Mouse (Mus musculus) MEL (cell line): ENCODE data around the gene Nabp2. TPM values are rescaled to one million over a fixed set of nuclear protein-coding genes. Genes with fewer than 3 reads are reported as not detected.
A peak's percentile ranks its signal among the peaks of the same experiment; 100 is the strongest.

Source experiments
- DNase-seq: peaks from one replicate; pipeline ENCODE4 v3.0.0; 2011; ENCODE audit warnings: low read depth, low spot score
- H3K27ac ChIP-seq: 2 replicates; pipeline ENCODE4 v1.5.1; 2012; ENCODE audit warnings: low read depth, mild to moderate bottlenecking, control low read depth, low read length, moderate library complexity; ENCODE audit not compliant: control insufficient read depth
- H3K27me3 ChIP-seq, 2 experiments: fragments of 150-350 bp in 1 of 2; sonication (generic) in 1 of 2; 2 replicates each; pipeline ENCODE4 v1.6.1; 2012; ENCODE audit warnings: low read length in 2 of 2, mild to moderate bottlenecking in 2 of 2, improper control_type of control experiment in 1 of 2, moderate library complexity in 1 of 2; ENCODE audit not compliant: insufficient read depth in 2 of 2, control insufficient read depth in 1 of 2
- H3K36me3 ChIP-seq, 2 experiments: 2 replicates each; pipeline ENCODE4 v1.6.1; 2012 to 2014; ENCODE audit warnings: low read length in 2 of 2, improper control_type of control experiment in 1 of 2, inconsistent platforms in 1 of 2, mild to moderate bottlenecking in 1 of 2; ENCODE audit not compliant: insufficient read depth in 2 of 2, control insufficient read depth in 1 of 2
- H3K4me1 ChIP-seq, 2 experiments: fragments of 150-350 bp in 1 of 2; sonication (generic) in 1 of 2; 2 replicates each; pipeline ENCODE4 v1.6.1; 2012; ENCODE audit warnings: low read length in 2 of 2, improper control_type of control experiment in 1 of 2, mild to moderate bottlenecking in 1 of 2; ENCODE audit not compliant: insufficient read depth in 2 of 2, control insufficient read depth in 1 of 2
- H3K4me3 ChIP-seq, 2 experiments: fragments of 150-350 bp in 1 of 2; sonication (generic) in 1 of 2; 2 replicates each; pipeline ENCODE4 v1.5.1; 2012; ENCODE audit warnings: low read depth in 2 of 2, low read length in 2 of 2, mild to moderate bottlenecking in 2 of 2, moderate library complexity in 2 of 2, control low read depth in 1 of 2, improper control_type of control experiment in 1 of 2; ENCODE audit not compliant: control insufficient read depth in 1 of 2, insufficient read depth in 1 of 2
- H3K79me2 ChIP-seq: 2 replicates; pipeline ENCODE4 v1.6.1; 2012; ENCODE audit warnings: mild to moderate bottlenecking, low read length, moderate library complexity; ENCODE audit not compliant: control insufficient read depth, poor library complexity, insufficient read depth
- H3K9ac ChIP-seq: 2 replicates; pipeline ENCODE4 v1.6.1; 2012; ENCODE audit warnings: low read depth, mild to moderate bottlenecking, control low read depth, low read length, moderate library complexity; ENCODE audit not compliant: control insufficient read depth, poor library complexity, severe bottlenecking
- H3K9me3 ChIP-seq: fragments of 150-350 bp; sonication (generic); replicated peaks from 2 replicates; pipeline ENCODE4 v1.6.1; 2012; ENCODE audit warnings: mild to moderate bottlenecking, low read length, improper control_type of control experiment, moderate library complexity; ENCODE audit not compliant: insufficient read depth
- BHLHE40 ChIP-seq: IDR thresholded peaks from 2 replicates; pipeline ENCODE4 v1.6.1; 2012; ENCODE audit warnings: low read depth, mild to moderate bottlenecking, inconsistent platforms, low read length, improper control_type of control experiment, borderline replicate concordance
- CHD2 ChIP-seq: IDR thresholded peaks from 2 replicates; pipeline ENCODE4 v1.6.1; 2011; ENCODE audit warnings: low read length, improper control_type of control experiment
- CTCF ChIP-seq, 3 experiments: IDR thresholded peaks in 2 of 3; conservative IDR thresholded peaks in 1 of 3; 2 replicates each; pipeline ENCODE4 v1.5.1; 2011 to 2012; ENCODE audit warnings: low read length in 3 of 3, low read depth in 2 of 3, mild to moderate bottlenecking in 2 of 3, improper control_type of control experiment in 1 of 3, inconsistent platforms in 1 of 3, mixed read lengths in 1 of 3, moderate library complexity in 1 of 3; ENCODE audit not compliant: control insufficient read depth in 1 of 3, insufficient read depth in 1 of 3, poor library complexity in 1 of 3, severe bottlenecking in 1 of 3
- ELF1 ChIP-seq: IDR thresholded peaks from 2 replicates; pipeline ENCODE4 v1.6.1; 2014; ENCODE audit warnings: low read depth, mild to moderate bottlenecking, inconsistent platforms, low read length, improper control_type of control experiment, moderate library complexity
- ETS1 ChIP-seq: IDR thresholded peaks from 2 replicates; pipeline ENCODE4 v1.6.1; 2012; ENCODE audit warnings: low read depth, mild to moderate bottlenecking, inconsistent platforms, low read length, improper control_type of control experiment, moderate library complexity
- GABPA ChIP-seq: IDR thresholded peaks from 2 replicates; pipeline ENCODE4 v1.6.1; 2012; ENCODE audit warnings: low read depth, mild to moderate bottlenecking, inconsistent platforms, low read length, improper control_type of control experiment, moderate library complexity
- GATA1 ChIP-seq: IDR thresholded peaks from 2 replicates; pipeline ENCODE4 v1.6.1; 2011; ENCODE audit warnings: low read depth, low read length, improper control_type of control experiment
- HCFC1 ChIP-seq: IDR thresholded peaks from 2 replicates; pipeline ENCODE4 v1.6.1; 2012; ENCODE audit warnings: low read depth, mild to moderate bottlenecking, inconsistent platforms, low read length, improper control_type of control experiment, moderate library complexity
- MAFK ChIP-seq: IDR thresholded peaks from 2 replicates; pipeline ENCODE4 v1.6.1; 2011; ENCODE audit warnings: low read depth, mild to moderate bottlenecking, low read length, improper control_type of control experiment, borderline replicate concordance
- MAX ChIP-seq: IDR thresholded peaks from 2 replicates; pipeline ENCODE4 v1.6.1; 2011; ENCODE audit warnings: low read length, improper control_type of control experiment
- MAZ ChIP-seq: IDR thresholded peaks from 2 replicates; pipeline ENCODE4 v1.6.1; 2012; ENCODE audit warnings: low read depth, mild to moderate bottlenecking, inconsistent platforms, low read length, improper control_type of control experiment
- MEF2A ChIP-seq: IDR thresholded peaks from 2 replicates; pipeline ENCODE4 v1.6.1; 2014; ENCODE audit warnings: low read depth, mild to moderate bottlenecking, inconsistent platforms, low read length, improper control_type of control experiment; ENCODE audit not compliant: poor library complexity, insufficient replicate concordance, severe bottlenecking; ENCODE audit errors: extremely low read depth
- MXI1 ChIP-seq: IDR thresholded peaks from 2 replicates; pipeline ENCODE4 v1.6.1; 2011; ENCODE audit warnings: mild to moderate bottlenecking, low read depth, low read length, improper control_type of control experiment
- MYB ChIP-seq: IDR thresholded peaks from 2 replicates; pipeline ENCODE4 v1.6.1; 2011; ENCODE audit warnings: mild to moderate bottlenecking, low read depth, low read length, improper control_type of control experiment
- MYC ChIP-seq: IDR thresholded peaks from 2 replicates; pipeline ENCODE4 v1.6.1; 2011; ENCODE audit warnings: low read depth, mild to moderate bottlenecking, low read length, improper control_type of control experiment, moderate library complexity
- POLR2A ChIP-seq, 2 experiments: IDR thresholded peaks; 2 replicates each; pipeline ENCODE4 v1.6.1; 2011 to 2012; ENCODE audit warnings: low read length in 2 of 2, mild to moderate bottlenecking in 2 of 2, control low read depth in 1 of 2, improper control_type of control experiment in 1 of 2, low read depth in 1 of 2, moderate library complexity in 1 of 2; ENCODE audit not compliant: control insufficient read depth in 1 of 2, insufficient read depth in 1 of 2, poor library complexity in 1 of 2
- POLR2AphosphoS5 ChIP-seq: IDR thresholded peaks from 2 replicates; pipeline ENCODE4 v1.6.1; 2012; ENCODE audit warnings: low read depth, borderline replicate concordance, mild to moderate bottlenecking, inconsistent platforms, low read length, moderate library complexity, mixed read lengths
- RCOR1 ChIP-seq: IDR thresholded peaks from 2 replicates; pipeline ENCODE4 v1.6.1; 2012; ENCODE audit warnings: low read depth, mild to moderate bottlenecking, inconsistent platforms, low read length, improper control_type of control experiment
- SIN3A ChIP-seq: IDR thresholded peaks from 2 replicates; pipeline ENCODE4 v1.6.1; 2012; ENCODE audit warnings: low read length, improper control_type of control experiment, inconsistent platforms
- SMC3 ChIP-seq: IDR thresholded peaks from 2 replicates; pipeline ENCODE4 v1.6.1; 2011; ENCODE audit warnings: low read depth, low read length, improper control_type of control experiment
- TAL1 ChIP-seq: IDR thresholded peaks from 2 replicates; pipeline ENCODE4 v1.6.1; 2012; ENCODE audit warnings: mild to moderate bottlenecking, inconsistent platforms, low read length, moderate library complexity, mixed read lengths
- TCF12 ChIP-seq: IDR thresholded peaks from 2 replicates; pipeline ENCODE4 v1.6.1; 2014; ENCODE audit warnings: low read depth, mild to moderate bottlenecking, inconsistent platforms, low read length, improper control_type of control experiment, moderate library complexity
- USF1 ChIP-seq: IDR thresholded peaks from 2 replicates; pipeline ENCODE4 v1.6.1; 2014; ENCODE audit warnings: low read depth, mild to moderate bottlenecking, inconsistent platforms, low read length, improper control_type of control experiment, moderate library complexity
- USF2 ChIP-seq, 2 experiments: IDR thresholded peaks; 2 replicates each; pipeline ENCODE4 v1.6.1; 2011 to 2012; ENCODE audit warnings: improper control_type of control experiment in 2 of 2, low read length in 2 of 2, borderline replicate concordance in 1 of 2, inconsistent platforms in 1 of 2, low read depth in 1 of 2, mild to moderate bottlenecking in 1 of 2; ENCODE audit not compliant: insufficient read depth in 1 of 2
- ZC3H11A ChIP-seq: IDR thresholded peaks from 2 replicates; pipeline ENCODE4 v1.6.1; 2012; ENCODE audit warnings: low read depth, mild to moderate bottlenecking, inconsistent platforms, low read length, improper control_type of control experiment
- ZKSCAN1 ChIP-seq: IDR thresholded peaks from 2 replicates; pipeline ENCODE4 v1.6.1; 2012; ENCODE audit warnings: low read depth, mild to moderate bottlenecking, inconsistent platforms, low read length, improper control_type of control experiment, moderate library complexity
- ZNF384 ChIP-seq: IDR thresholded peaks from 2 replicates; pipeline ENCODE4 v1.6.1; 2012; ENCODE audit warnings: low read depth, mild to moderate bottlenecking, inconsistent platforms, low read length, improper control_type of control experiment
- polyA plus RNA-seq, 2 experiments: library from polyadenylated mRNA; stranded (reverse) in 1 of 2; unstranded in 1 of 2; fragments of >175 nt in 1 of 2; fragments of >200 nt in 1 of 2; gene quantifications; 2 replicates each; pipeline versions ENCODE4 v1.2.1 to v1.2.4; 2012; ENCODE audit warnings: low replicate concordance in 2 of 2, low read depth in 1 of 2; ENCODE audit not compliant: insufficient read length in 2 of 2, insufficient read depth in 1 of 2, missing spikeins in 1 of 2
- total RNA-seq: library from RNA; depleted of rRNA; stranded (reverse); fragments of 300-350 nt; gene quantifications from 2 replicates; pipeline ENCODE4 v1.2.3, GENCODE M21; 2012

The Nabp2 gene
- total and polyA plus RNA-seq, 3 experiments: 33.7 to 249 (median 166) TPM

DNA sequence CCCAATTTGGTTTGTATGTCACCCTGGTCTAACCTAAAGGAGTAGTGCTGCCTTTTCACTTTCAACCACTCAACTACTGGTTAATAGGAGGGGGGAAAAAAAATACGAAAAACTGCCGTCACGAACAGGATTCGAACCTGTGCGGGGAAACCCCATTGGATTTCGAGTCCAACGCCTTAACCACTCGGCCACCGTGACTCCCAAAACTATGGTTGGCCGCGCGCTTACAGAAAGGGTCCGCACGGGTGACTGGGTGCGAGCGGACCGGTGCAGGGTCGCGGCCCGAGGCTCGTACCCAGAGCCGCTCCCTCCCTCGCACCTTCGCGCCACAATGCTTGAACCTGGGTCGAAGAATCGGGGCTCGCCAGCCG is 47.0 kb upstream of the Nabp2 start (continued):
- TF ChIP-seq POLR2A (IDR thresholded peaks at IDR 0.05; ENCODE audit: control insufficient read depth in 1 of 2, insufficient read depth in 1 of 2, low read depth in 1 of 2, low read length in 2 of 2, poor library complexity in 1 of 2) (peak; percentile 39 to 52; a peak in 2 of 4 replicates), BHLHE40 (no peak), TCF12 (no peak), ZKSCAN1 (no peak), HCFC1 (0 out of 2 replicates have a peak, but pooled peaks have one; percentile 27), CTCF (IDR thresholded peaks at IDR 0.05 in 2 of 3, conservative IDR thresholded peaks at IDR 0.05 in 1 of 3; ENCODE audit: control insufficient read depth in 1 of 3, insufficient read depth in 1 of 3, low read depth in 2 of 3, low read length in 3 of 3, poor library complexity in 1 of 3, severe bottlenecking in 1 of 3) (no peak), ZNF384 (peak; percentile 69; the same call in 1 of the 2 replicates), MAFK (peak; percentile 99), MYC (no peak), MXI1 (no peak)

DNA sequence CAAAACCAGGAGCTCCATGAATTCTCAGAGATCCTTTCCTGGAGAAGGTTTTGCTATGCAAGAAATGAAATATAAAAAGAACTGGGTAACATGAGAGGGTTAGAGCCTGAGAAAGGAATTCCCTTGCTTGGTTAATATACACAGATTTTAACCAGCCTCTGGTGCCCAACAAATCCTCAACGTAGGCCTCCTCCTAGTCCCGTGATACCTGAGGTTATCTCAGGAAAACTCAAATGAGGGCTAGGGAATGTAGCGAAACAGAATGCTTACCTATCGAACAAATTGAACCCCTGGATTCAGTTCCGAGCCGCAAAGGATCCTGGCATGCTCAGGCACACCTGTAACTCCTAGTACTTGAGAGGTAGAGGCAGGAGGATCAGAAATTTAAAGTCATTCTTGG is 46.4 kb upstream of the Nabp2 start:
- H3K9ac ChIP-seq: no peak overlapping the region
- peaks cover 21% of the 10 kb centered on the region for H3K79me2 ChIP-seq
- TF ChIP-seq POLR2AphosphoS5: no peak
- TF ChIP-seq SIN3A: no peak
- no peak for TF ChIP-seq MEF2A
- no peak for TF ChIP-seq ZKSCAN1
- TF ChIP-seq TCF12: no peak
- no peak for TF ChIP-seq GATA1
- TF ChIP-seq USF1: no peak
- TF ChIP-seq ETS1: no peak
- no peak for TF ChIP-seq TAL1
- no peak for TF ChIP-seq CHD2
- TF ChIP-seq ZC3H11A: no peak
- TF ChIP-seq HCFC1: no peak
- DNase-seq: no peak
- no peak overlapping the region for H3K27ac ChIP-seq
- peaks cover 5 to 17% of the 10 kb centered on the region in 2 experiments; a peak in 3 of 4 replicates for H3K4me1 ChIP-seq
- H3K36me3 ChIP-seq: peaks cover 0 to 7% of the 10 kb centered on the region in 2 experiments; a peak in 2 of 4 replicates
- H3K4me3 ChIP-seq: no peak overlapping the region
- H3K9me3 ChIP-seq: no peaks in the 10 kb centered on the region
- no peaks in the 10 kb centered on the region for H3K27me3 ChIP-seq

DNA sequence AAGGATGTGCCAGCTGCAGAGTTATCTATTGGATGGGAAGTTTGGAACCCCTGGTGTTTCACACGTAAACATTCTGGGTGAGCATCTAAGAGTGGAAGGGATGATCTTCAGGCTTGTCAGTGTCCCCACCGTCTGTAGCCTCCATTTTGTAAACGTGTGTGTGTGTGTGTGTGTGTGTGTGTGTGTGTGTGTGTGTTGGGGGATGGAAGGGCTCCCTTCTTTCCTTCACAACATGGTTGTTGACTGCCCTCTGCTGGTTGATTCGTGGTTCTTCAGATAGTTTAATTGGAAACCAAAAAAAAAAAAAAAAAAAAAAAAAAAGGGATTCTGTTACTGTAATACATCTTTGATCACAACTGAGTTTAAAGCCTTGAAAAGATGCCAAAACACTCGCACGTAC is 44.0 kb upstream of the Nabp2 start:
- Histone ChIP-seq H3K36me3 (peaks cover 0 to 3% of the 10 kb centered on the region in 2 experiments; a peak in 2 of 4 replicates), H3K9me3 (no peaks in the 10 kb centered on the region), H3K27ac (no peak overlapping the region), H3K4me1 (peaks cover 2 to 11% of the 10 kb centered on the region in 2 experiments; a peak in 3 of 4 replicates), H3K4me3 (peak overlapping the region; percentile 34 to 56), H3K79me2 (peaks cover 11% of the 10 kb centered on the region), H3K9ac (peak overlapping the region; percentile 46), H3K27me3 (no peaks in the 10 kb centered on the region)
- peak; percentile 91 for DNase-seq
- TF ChIP-seq TAL1: no peak
- no peak for TF ChIP-seq MAFK
- TF ChIP-seq HCFC1: peak; percentile 57; the same call in 1 of the 2 replicates
- peak; percentile 40; the same call in 1 of the 2 replicates for TF ChIP-seq RCOR1
- no peak for TF ChIP-seq USF2 (IDR thresholded peaks at IDR 0.05; ENCODE audit: borderline replicate concordance in 1 of 2, insufficient read depth in 1 of 2, low read depth in 1 of 2, low read length in 2 of 2)
- no peak for TF ChIP-seq MYB
- 0 out of 2 replicates have a peak, but pooled peaks have one; percentile 33 for TF ChIP-seq GABPA
- TF ChIP-seq CTCF (IDR thresholded peaks at IDR 0.05 in 2 of 3, conservative IDR thresholded peaks at IDR 0.05 in 1 of 3; ENCODE audit: control insufficient read depth in 1 of 3, insufficient read depth in 1 of 3, low read depth in 2 of 3, low read length in 3 of 3, poor library complexity in 1 of 3, severe bottlenecking in 1 of 3): peak in 2 of 3 experiments; percentile 62 to 80; a peak in 4 of 6 replicates
- TF ChIP-seq ETS1: peak; percentile 58; the same call in 1 of the 2 replicates
- no peak for TF ChIP-seq USF1
- TF ChIP-seq ZC3H11A: peak; percentile 74
- TF ChIP-seq ELF1: 0 out of 2 replicates have a peak, but pooled peaks have one; percentile 21
- peak; percentile 81; the same call in 1 of the 2 replicates for TF ChIP-seq MAZ
- peak; percentile 83 for TF ChIP-seq SMC3
- peak; percentile 90 for TF ChIP-seq SIN3A
- peak; percentile 10; the same call in 1 of the 2 replicates for TF ChIP-seq MAX
